Mouse (Mus musculus) heart, embryonic 15.5 days (tissue): ENCODE measurements around the gene Ormdl2. TPM values are rescaled to one million over a fixed set of nuclear protein-coding genes. Genes with fewer than 3 reads are reported as not detected.
A peak's percentile ranks its signal among the peaks of the same experiment; 100 is the strongest.

Source experiments
- ATAC-seq: fragments of 200-750 bp; cut with Nextera tagmentation; replicated peaks from 2 replicates; pipeline ENCODE4 v1.8.0; 2017; ENCODE audit warnings: low read depth, moderate TSS enrichment; ENCODE audit not compliant: insufficient number of reproducible peaks, insufficient read depth, low FRiP score
- H3K27ac ChIP-seq: fragments of 300-500 bp; sonication (generic); 2 replicates; pipeline ENCODE4 v1.5.1; 2015; ENCODE audit warnings: mild to moderate bottlenecking, inconsistent platforms
- H3K27me3 ChIP-seq: fragments of 300-500 bp; sonication (generic); 2 replicates; pipeline ENCODE4 v1.6.1; 2015; ENCODE audit warnings: inconsistent platforms
- H3K36me3 ChIP-seq: fragments of 300-500 bp; sonication (generic); 2 replicates; pipeline ENCODE4 v1.6.1; 2015; ENCODE audit warnings: mild to moderate bottlenecking, inconsistent platforms
- H3K4me1 ChIP-seq: fragments of 300-500 bp; sonication (generic); replicated peaks from 2 replicates; pipeline ENCODE4 v1.6.1; 2015; ENCODE audit warnings: inconsistent platforms
- H3K4me2 ChIP-seq: fragments of 300-500 bp; sonication (generic); 2 replicates; pipeline ENCODE4 v1.6.1; 2015; ENCODE audit warnings: inconsistent platforms, mild to moderate bottlenecking, moderate library complexity
- H3K4me3 ChIP-seq: fragments of 300-500 bp; sonication (generic); 2 replicates; pipeline ENCODE4 v1.5.1; 2015; ENCODE audit warnings: mild to moderate bottlenecking, inconsistent platforms
- H3K9ac ChIP-seq: fragments of 300-500 bp; sonication (generic); 2 replicates; pipeline ENCODE4 v1.6.1; 2015; ENCODE audit warnings: mild to moderate bottlenecking, inconsistent platforms
- H3K9me3 ChIP-seq: fragments of 300-500 bp; sonication (generic); replicated peaks from 2 replicates; pipeline ENCODE4 v1.6.1; 2016; ENCODE audit warnings: inconsistent platforms
- WGBS: fragments of 180-500 bp; shearing (Covaris S2); methylation state at CpG from one replicate; pipeline ENCODE4 v1.1.7; 2015; ENCODE audit warnings: mixed read lengths; 5-methylcytosine and 5-hydroxymethylcytosine counted together
- polyA plus RNA-seq: library from polyadenylated mRNA; unstranded; fragments of >200 nt; fragmentation: Nextera tagmentation; extraction: Ambion mirVana; gene quantifications from 2 replicates; pipeline ENCODE4 v1.2.1, GENCODE M21; 2015

The Ormdl2 gene
- polyA plus RNA-seq, 1 experiment from 2014 or later = 34.3 TPM

- no peak for ATAC-seq
- Histone ChIP-seq H3K4me2 (0 out of 2 replicates have a peak overlapping the region, but pooled peaks have one; percentile 5), H3K4me3 (no peak overlapping the region), H3K9me3 (no peaks in the 10 kb centered on the region), H3K36me3 (no peaks in the 10 kb centered on the region), H3K27ac (peak overlapping the region; percentile 89), H3K4me1 (no peaks in the 10 kb centered on the region; the same call in 1 of the 2 replicates), H3K9ac (no peak overlapping the region), H3K27me3 (no peaks in the 10 kb centered on the region)
- 74% methylated on average over 2 of the region's 2 CpGs for WGBS
Observed at GRCm38 (mm10) chr10:128778441-128778840, 43.0 kb downstream of the Ormdl2 start.

GRCm38 (mm10) chr10:128773685-128774084 lies 47.8 kb downstream of the Ormdl2 start:
- Histone ChIP-seq H3K4me3 (no peak overlapping the region), H3K9ac (no peak overlapping the region), H3K27ac (no peak overlapping the region), H3K4me2 (no peak overlapping the region), H3K9me3 (no peaks in the 10 kb centered on the region), H3K27me3 (no peaks in the 10 kb centered on the region), H3K4me1 (no peaks in the 10 kb centered on the region), H3K36me3 (no peaks in the 10 kb centered on the region)
- 17% methylated on average over 5 of the region's 5 CpGs for WGBS
- ATAC-seq = no peak

DNA sequence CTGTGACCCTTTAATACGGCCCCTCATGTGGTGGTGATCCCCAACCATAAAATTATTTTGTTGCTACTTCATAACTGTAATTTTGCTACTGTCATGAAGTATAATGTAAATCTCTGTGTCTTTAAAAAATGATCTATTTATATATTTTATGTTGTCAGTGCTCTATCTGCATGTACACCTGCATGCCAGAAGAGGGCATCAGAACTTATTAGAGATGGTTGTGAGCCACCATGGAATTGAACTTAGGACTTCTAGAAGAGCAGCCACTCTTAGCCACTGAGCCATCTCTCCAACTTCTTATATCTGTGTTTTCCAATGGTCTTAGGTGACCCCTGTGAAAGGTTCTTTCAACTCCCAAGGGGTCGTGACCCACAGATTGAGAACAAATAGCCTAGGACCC lies 48.5 kb downstream of the Ormdl2 start:
- Histone ChIP-seq H3K4me1 (no peaks in the 10 kb centered on the region), H3K4me2 (no peak overlapping the region), H3K9me3 (no peaks in the 10 kb centered on the region), H3K36me3 (no peaks in the 10 kb centered on the region), H3K4me3 (no peak overlapping the region), H3K27ac (no peak overlapping the region), H3K27me3 (no peaks in the 10 kb centered on the region), H3K9ac (no peak overlapping the region)
- WGBS = 77% methylated on average over 2 of the region's 2 CpGs
- no peak for ATAC-seq

Other genes with a start within 250 kb of the Ormdl2 start
- 3.4 and 5.0 TPM in 2 replicates for gene Erbb3, start 232.0 kb downstream of the Ormdl2 start, polyA plus RNA-seq
- 359 and 409 TPM in 2 replicates for gene Rps26, start 194.9 kb downstream of the Ormdl2 start, polyA plus RNA-seq
- gene Ikzf4, start 175.7 kb downstream of the Ormdl2 start, polyA plus RNA-seq = 1.3 and 1.4 TPM in 2 replicates
- 11.1 and 14.4 TPM in 2 replicates for gene Suox, start 147.6 kb downstream of the Ormdl2 start, polyA plus RNA-seq
- 61.0 and 67.8 TPM in 2 replicates for gene Rab5b, start 125.4 kb downstream of the Ormdl2 start, polyA plus RNA-seq
- 2.5 and 2.7 TPM in 2 replicates for gene Pmel, start 117.5 kb downstream of the Ormdl2 start, polyA plus RNA-seq
- gene Cdk2, start 116.6 kb downstream of the Ormdl2 start, polyA plus RNA-seq = 85.9 and 90.4 TPM in 2 replicates
- gene Dgka, start 76.8 kb downstream of the Ormdl2 start, polyA plus RNA-seq = 5.4 and 10.1 TPM in 2 replicates
- 15.4 and 23.2 TPM in 2 replicates for gene Pym1, start 73.8 kb downstream of the Ormdl2 start, polyA plus RNA-seq
- gene Mmp19, start 30.7 kb downstream of the Ormdl2 start, polyA plus RNA-seq = 1.6 and 2.5 TPM in 2 replicates
- gene Dnajc14, start 17.6 kb downstream of the Ormdl2 start, polyA plus RNA-seq = 35.2 and 42.5 TPM in 2 replicates
- gene Tmem198b, start 17.3 kb downstream of the Ormdl2 start, polyA plus RNA-seq = 14.9 and 18.8 TPM in 2 replicates
- gene Sarnp, start 4.3 kb downstream of the Ormdl2 start, polyA plus RNA-seq = 145 and 168 TPM in 2 replicates
- gene Gdf11, start 70.1 kb upstream of the Ormdl2 start, polyA plus RNA-seq = 2.8 and 2.9 TPM in 2 replicates
- 420 and 427 TPM in 2 replicates for gene Cd63, start 79.3 kb upstream of the Ormdl2 start, polyA plus RNA-seq
- 10.5 and 11.8 TPM in 2 replicates for gene Rdh5, start 101.2 kb upstream of the Ormdl2 start, polyA plus RNA-seq
- gene Bloc1s1, start 102.4 kb upstream of the Ormdl2 start, polyA plus RNA-seq = 208 and 212 TPM in 2 replicates
- gene Itga7, start 112.2 kb upstream of the Ormdl2 start, polyA plus RNA-seq = 7.0 and 8.1 TPM in 2 replicates
- 0.11 TPM in 1 of 2 replicates, not detected in the other for gene Mettl7b, start 139.3 kb upstream of the Ormdl2 start, polyA plus RNA-seq
- gene Olfr9, start 167.8 kb upstream of the Ormdl2 start, polyA plus RNA-seq = not detected in 2 replicates
- gene Olfr763, start 189.1 kb upstream of the Ormdl2 start, polyA plus RNA-seq = not detected in 2 replicates
- not detected in 2 replicates for gene Olfr764-ps1, start 218.3 kb upstream of the Ormdl2 start, polyA plus RNA-seq
- gene Olfr765, start 228.4 kb upstream of the Ormdl2 start, polyA plus RNA-seq = not detected in 2 replicates
- gene Olfr766-ps1, start 247.3 kb upstream of the Ormdl2 start, polyA plus RNA-seq = not detected in 2 replicates